Mouse (Mus musculus): ENCODE measurements around the gene Lclat1. TPM values are rescaled to one million over a fixed set of nuclear protein-coding genes. Genes with fewer than 3 reads are reported as not detected.

The Lclat1 gene
- polyA plus RNA-seq, 1 experiment: 27.2 TPM

- Histone ChIP-seq H3ac (ENCODE audit: control insufficient read depth, insufficient read length) (no peak overlapping the region), H3K27me3 (ENCODE audit: control insufficient read depth, insufficient read depth, insufficient read length) (no peaks in the 10 kb centered on the region), H3K4me3 (no peak overlapping the region), H3K4me2 (ENCODE audit: low read depth) (no peak overlapping the region), H3K79me2 (ENCODE audit: control insufficient read depth, insufficient read depth) (no peaks in the 10 kb centered on the region), H3K36me3 (ENCODE audit: control insufficient read depth, insufficient read depth) (no peaks in the 10 kb centered on the region)
- TF ChIP-seq E2F4 (IDR thresholded peaks at IDR 0.05; ENCODE audit: insufficient read depth): no peak
- no peak for TF ChIP-seq USF1 (IDR thresholded peaks at IDR 0.05; ENCODE audit: low read depth)
- no peak for TF ChIP-seq MYOG (IDR thresholded peaks at IDR 0.05; ENCODE audit: control insufficient read depth in 1 of 3, insufficient read depth in 1 of 3, insufficient read length in 2 of 3, low read depth in 2 of 3)
- TF ChIP-seq TCF3 (IDR thresholded peaks at IDR 0.05; ENCODE audit: insufficient read length, low read depth): no peak
- no peak for TF ChIP-seq CEBPB (IDR thresholded peaks at IDR 0.05; ENCODE audit: insufficient read depth, poor library complexity, severe bottlenecking)
- no peak for TF ChIP-seq MYOD1 (IDR thresholded peaks at IDR 0.05; ENCODE audit: control insufficient read depth in 1 of 3, insufficient read length in 2 of 3, low read depth in 2 of 3)
These were observed 126.2 kb downstream of the Lclat1 start for GRCm38 (mm10) chr17:73233975-73234374.

DNA sequence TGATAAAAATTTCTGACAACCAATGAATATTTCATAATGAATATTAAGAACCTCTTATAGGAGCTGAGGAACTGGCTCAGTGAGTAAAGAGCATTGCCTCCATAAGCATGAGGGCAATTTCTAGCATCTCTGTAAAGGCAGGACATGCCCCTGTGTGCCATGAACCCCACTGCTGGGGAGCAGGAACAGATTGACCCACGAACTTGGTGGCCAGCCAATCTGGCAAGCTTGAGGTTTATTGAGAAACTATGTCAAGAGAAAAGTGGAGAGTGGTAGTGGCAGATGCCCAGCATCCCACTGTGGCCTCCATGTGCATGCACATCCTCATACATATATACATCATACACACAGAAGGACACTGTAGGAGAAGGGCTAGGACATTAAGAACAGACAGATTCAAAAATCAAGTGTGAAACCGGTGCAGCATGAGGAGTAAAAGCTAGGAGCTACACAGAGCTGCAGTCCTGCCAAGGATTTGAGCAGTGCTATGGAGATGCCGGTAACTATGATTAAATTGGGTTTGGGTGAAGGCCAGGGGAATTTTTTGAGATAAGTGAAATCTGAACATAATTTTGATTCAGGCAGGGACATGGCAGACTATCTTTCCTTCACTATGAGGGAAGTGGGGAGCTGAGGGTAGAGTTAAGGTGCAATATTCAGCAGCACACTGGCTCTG, 129.5 kb downstream of the Lclat1 start:
- H3K27me3 ChIP-seq (ENCODE audit: control insufficient read depth, insufficient read depth, insufficient read length): no peaks in the 10 kb centered on the region
- H3K79me2 ChIP-seq (ENCODE audit: control insufficient read depth, insufficient read depth): no peaks in the 10 kb centered on the region
- H3K36me3 ChIP-seq (ENCODE audit: control insufficient read depth, insufficient read depth): no peaks in the 10 kb centered on the region
- H3ac ChIP-seq (ENCODE audit: control insufficient read depth, insufficient read length): no peak overlapping the region
- H3K4me3 ChIP-seq: no peak overlapping the region
- TF ChIP-seq SRF (IDR thresholded peaks at IDR 0.05; ENCODE audit: control insufficient read depth, insufficient read length, low read depth): no peak
- TF ChIP-seq POLR2A (IDR thresholded peaks at IDR 0.05; ENCODE audit: insufficient read length, low read depth): no peak
- no peak for TF ChIP-seq USF1 (IDR thresholded peaks at IDR 0.05; ENCODE audit: low read depth)
- no peak for TF ChIP-seq TCF3 (IDR thresholded peaks at IDR 0.05; ENCODE audit: insufficient read length, low read depth)
- no peak for TF ChIP-seq MYOD1 (IDR thresholded peaks at IDR 0.05; ENCODE audit: control insufficient read depth in 1 of 3, insufficient read length in 2 of 3, low read depth in 2 of 3)
- TF ChIP-seq TCF12 (IDR thresholded peaks at IDR 0.05; ENCODE audit: insufficient read depth, poor library complexity, severe bottlenecking): no peak
- no peak for TF ChIP-seq E2F4 (IDR thresholded peaks at IDR 0.05; ENCODE audit: insufficient read depth)
- H3K4me2 ChIP-seq (ENCODE audit: low read depth): no peak overlapping the region

- H3K4me2 ChIP-seq (ENCODE audit: low read depth): no peak overlapping the region
- no peak for TF ChIP-seq MYOG (IDR thresholded peaks at IDR 0.05; ENCODE audit: control insufficient read depth in 1 of 3, insufficient read depth in 1 of 3, insufficient read length in 2 of 3, low read depth in 2 of 3)
- TF ChIP-seq POLR2AphosphoS2 (IDR thresholded peaks at IDR 0.05; ENCODE audit: insufficient read length, low read depth): no peak
- TF ChIP-seq REST (IDR thresholded peaks at IDR 0.05; ENCODE audit: insufficient read depth, insufficient read length): no peak
- no peak for TF ChIP-seq SRF (IDR thresholded peaks at IDR 0.05; ENCODE audit: control insufficient read depth, insufficient read length, low read depth)
- TF ChIP-seq MAX (IDR thresholded peaks at IDR 0.05; ENCODE audit: low read depth): no peak
- TF ChIP-seq POLR2A (IDR thresholded peaks at IDR 0.05; ENCODE audit: insufficient read length, low read depth): no peak
- no peaks in the 10 kb centered on the region for H3K36me3 ChIP-seq (ENCODE audit: control insufficient read depth, insufficient read depth)
- H3K79me2 ChIP-seq (ENCODE audit: control insufficient read depth, insufficient read depth): no peaks in the 10 kb centered on the region
- no peaks in the 10 kb centered on the region for H3K27me3 ChIP-seq (ENCODE audit: control insufficient read depth, insufficient read depth, insufficient read length)
- H3K4me3 ChIP-seq: no peak overlapping the region
- H3ac ChIP-seq (ENCODE audit: control insufficient read depth, insufficient read length): no peak overlapping the region
These were observed 130.7 kb downstream of the Lclat1 start for GRCm38 (mm10) chr17:73238501-73238900.

GRCm38 (mm10) chr17:73241085-73241848, 133.5 kb downstream of the Lclat1 start:
- no peak overlapping the region for H3K4me2 ChIP-seq (ENCODE audit: low read depth)
- H3ac ChIP-seq (ENCODE audit: control insufficient read depth, insufficient read length): no peak overlapping the region
- no peaks in the 10 kb centered on the region for H3K27me3 ChIP-seq (ENCODE audit: control insufficient read depth, insufficient read depth, insufficient read length)
- peaks cover 5% of the 10 kb centered on the region for H3K36me3 ChIP-seq (ENCODE audit: control insufficient read depth, insufficient read depth)
- no peak overlapping the region for H3K4me3 ChIP-seq
- H3K79me2 ChIP-seq (ENCODE audit: control insufficient read depth, insufficient read depth): no peaks in the 10 kb centered on the region
- TF ChIP-seq TCF3 (IDR thresholded peaks at IDR 0.05; ENCODE audit: insufficient read length, low read depth) (no peak), POLR2A (IDR thresholded peaks at IDR 0.05; ENCODE audit: insufficient read length, low read depth) (no peak), SRF (IDR thresholded peaks at IDR 0.05; ENCODE audit: control insufficient read depth, insufficient read length, low read depth) (no peak), MAX (IDR thresholded peaks at IDR 0.05; ENCODE audit: low read depth) (no peak), E2F4 (IDR thresholded peaks at IDR 0.05; ENCODE audit: insufficient read depth) (no peak), MYOG (IDR thresholded peaks at IDR 0.05; ENCODE audit: control insufficient read depth in 1 of 3, insufficient read depth in 1 of 3, insufficient read length in 2 of 3, low read depth in 2 of 3) (no peak), USF1 (IDR thresholded peaks at IDR 0.05; ENCODE audit: low read depth) (no peak)

GRCm38 (mm10) chr17:73243676-73244075, 135.9 kb downstream of the Lclat1 start:
- Histone ChIP-seq H3K79me2 (ENCODE audit: control insufficient read depth, insufficient read depth) (no peaks in the 10 kb centered on the region), H3K36me3 (ENCODE audit: control insufficient read depth, insufficient read depth) (peaks cover 5% of the 10 kb centered on the region), H3K27me3 (ENCODE audit: control insufficient read depth, insufficient read depth, insufficient read length) (no peaks in the 10 kb centered on the region), H3ac (ENCODE audit: control insufficient read depth, insufficient read length) (no peak overlapping the region), H3K4me2 (ENCODE audit: low read depth) (no peak overlapping the region), H3K4me3 (no peak overlapping the region)
- no peak for TF ChIP-seq POLR2A (IDR thresholded peaks at IDR 0.05; ENCODE audit: insufficient read length, low read depth)
- TF ChIP-seq REST (IDR thresholded peaks at IDR 0.05; ENCODE audit: insufficient read depth, insufficient read length): no peak
- no peak for TF ChIP-seq MAX (IDR thresholded peaks at IDR 0.05; ENCODE audit: low read depth)
- no peak for TF ChIP-seq MYOD1 (IDR thresholded peaks at IDR 0.05; ENCODE audit: control insufficient read depth in 1 of 3, insufficient read length in 2 of 3, low read depth in 2 of 3)
- TF ChIP-seq SRF (IDR thresholded peaks at IDR 0.05; ENCODE audit: control insufficient read depth, insufficient read length, low read depth): no peak
- TF ChIP-seq USF1 (IDR thresholded peaks at IDR 0.05; ENCODE audit: low read depth): no peak
- TF ChIP-seq CEBPB (IDR thresholded peaks at IDR 0.05; ENCODE audit: insufficient read depth, poor library complexity, severe bottlenecking): no peak
- no peak for TF ChIP-seq MYOG (IDR thresholded peaks at IDR 0.05; ENCODE audit: control insufficient read depth in 1 of 3, insufficient read depth in 1 of 3, insufficient read length in 2 of 3, low read depth in 2 of 3)
- no peak for TF ChIP-seq POLR2AphosphoS2 (IDR thresholded peaks at IDR 0.05; ENCODE audit: insufficient read length, low read depth)
- no peak for TF ChIP-seq E2F4 (IDR thresholded peaks at IDR 0.05; ENCODE audit: insufficient read depth)
- no peak for TF ChIP-seq TCF12 (IDR thresholded peaks at IDR 0.05; ENCODE audit: insufficient read depth, poor library complexity, severe bottlenecking)
- TF ChIP-seq TCF3 (IDR thresholded peaks at IDR 0.05; ENCODE audit: insufficient read length, low read depth): no peak
